Mouse (Mus musculus) A20 (cell line): ENCODE data around the gene H2-D1.
"Not testable (repeated sequence)": the region's sequence is repeated elsewhere in the genome, so short reads cannot be mapped to it uniquely, and the experiment has no call there.

ENCODE experiments used
- DNase-seq: peaks from one replicate; pipeline ENCODE4 v3.0.0-alpha.2; 2011; ENCODE audit warnings: low read depth, low spot score

The H2-D1 gene

DNA sequence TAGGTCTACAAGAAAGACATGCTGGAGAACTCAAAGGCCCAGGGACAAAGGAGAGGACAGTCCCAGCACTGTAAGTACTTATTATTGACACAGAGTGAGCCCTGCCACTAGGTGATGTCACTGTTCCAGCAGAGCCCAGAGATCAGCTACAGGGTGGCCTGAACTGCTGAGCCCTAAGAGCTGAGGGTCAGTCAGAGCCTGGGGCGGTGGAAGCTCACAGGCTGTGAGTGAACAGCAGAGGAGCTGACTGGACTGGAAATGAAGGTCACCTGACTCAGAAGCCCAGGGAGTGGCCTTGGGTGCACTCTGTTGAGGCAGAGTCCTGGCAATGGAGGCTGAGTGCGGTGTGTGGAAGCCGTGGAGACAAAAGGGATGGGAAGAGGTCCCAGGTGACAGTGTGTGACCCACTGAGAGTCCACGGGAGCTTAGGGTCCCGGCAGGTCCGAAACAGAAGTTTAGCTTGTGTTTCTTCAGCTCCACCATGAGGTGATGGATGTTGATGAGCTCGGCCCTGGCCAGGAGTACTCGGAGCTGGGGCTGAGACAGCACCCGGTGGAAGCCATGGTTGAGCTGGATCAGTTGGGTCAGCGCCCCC lies 41.3 kb downstream of the H2-D1 start:
- no peak for DNase-seq

DNA sequence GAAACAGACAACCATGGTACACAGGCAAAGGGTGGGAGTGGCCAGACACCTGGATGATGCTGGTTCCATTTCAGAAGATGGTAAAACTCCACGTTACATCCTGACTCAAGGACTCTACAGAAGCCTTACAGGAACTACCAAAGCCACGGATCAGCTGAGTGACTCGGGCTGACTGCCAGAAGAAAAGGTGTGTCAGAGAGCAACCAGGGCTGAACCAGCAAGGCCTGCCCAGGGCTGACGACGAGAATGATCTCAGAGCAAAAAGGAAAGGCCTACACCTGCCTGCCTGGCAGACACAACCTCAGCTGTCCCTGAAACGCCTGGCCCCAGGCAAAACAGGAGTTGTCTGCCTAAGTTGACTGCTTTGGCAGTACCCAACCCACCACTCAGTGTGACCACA lies 41.9 kb downstream of the H2-D1 start:
- DNase-seq: no peak

DNA sequence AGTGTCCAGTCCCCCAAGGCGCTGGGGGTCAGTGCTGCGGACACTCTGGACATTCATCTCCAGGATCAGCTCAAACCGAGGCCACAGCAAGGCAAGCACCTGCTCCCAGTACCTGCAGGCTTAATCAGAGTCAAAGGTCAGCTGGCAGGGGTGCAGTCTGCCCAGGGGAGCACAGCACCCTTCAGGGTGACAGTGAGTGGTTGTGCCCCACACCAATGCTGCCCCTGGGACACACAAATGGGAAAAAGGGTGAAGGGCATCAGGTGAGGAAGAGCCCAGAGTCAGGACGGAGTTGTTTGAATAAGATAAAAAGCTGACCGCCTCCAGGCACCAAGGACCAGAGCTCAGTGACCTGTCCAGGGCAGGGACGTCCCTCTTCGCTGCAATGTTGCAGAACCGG lies 42.4 kb downstream of the H2-D1 start:
- DNase-seq: not testable (repeated sequence)
